In the genomic region with DNA sequence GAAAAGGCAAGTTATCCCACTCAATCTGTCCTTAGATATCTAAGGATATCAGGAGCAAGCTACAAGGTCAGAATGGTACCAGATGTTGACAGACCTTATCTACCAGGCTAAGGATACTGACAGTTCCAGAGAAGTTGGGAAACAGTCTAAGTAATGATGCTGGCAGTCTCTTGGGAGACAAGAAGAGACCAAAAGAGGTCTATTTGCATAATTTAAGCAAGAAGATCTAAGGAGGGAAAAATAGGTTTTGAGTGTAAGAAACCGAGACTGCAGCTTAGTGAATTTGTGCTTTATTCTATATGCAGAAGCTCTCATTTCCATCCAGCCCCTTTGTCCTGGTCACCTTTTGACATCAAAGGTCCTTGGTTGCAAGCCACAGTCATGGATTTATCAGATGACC, we compare ENCODE assay signal across 21 mouse cellular contexts.
A peak's percentile ranks its signal among the peaks of the same experiment; 100 is the strongest.
DNase-seq lines count a peak whose midpoint lies in the region; ATAC-seq and TF ChIP-seq lines count a peak whose summit lies in the region.
"Had no signal": no experiment of that assay in that cellular context is flagged by ENCODE, and none has a peak within 500 bp of the region (broad histone marks: within the 10 kb centered on the region; RNA-seq: fewer than 3 reads in every experiment).

No protein-coding gene starts in this region.

- in situ Hi-C loops in CH12.LX (cut with MboI; ENCODE audit: low pct_ligation_motif_present, low pct_unique_long_range_greater_than_20kb, low sequenced_read_pairs) = no loop called here

- no peaks in the 10 kb centered on the region for H3K27me3 ChIP-seq in kidney, adult 2 months (replicated peaks; ENCODE audit: control insufficient read depth, insufficient read depth, low read length)
- H3K27me3 ChIP-seq in CH12.LX (replicated peaks) = no peaks in the 10 kb centered on the region
- no peaks in the 10 kb centered on the region for H3K27me3 ChIP-seq in stomach, postnatal 0 days (ENCODE audit: control insufficient read depth, insufficient read depth, low read length)
- H3K27me3 ChIP-seq: Patski had no signal

- no peaks in the 10 kb centered on the region for H3K36me3 ChIP-seq in kidney, adult 2 months (ENCODE audit: control insufficient read depth, insufficient read depth, low read length)
- H3K36me3 ChIP-seq in CH12.LX (replicated peaks in 1 of 2; ENCODE audit: control insufficient read depth in 1 of 2, insufficient read depth in 1 of 2, low read length in 1 of 2) = no peaks in the 10 kb centered on the region
- H3K36me3 ChIP-seq in stomach, postnatal 0 days (ENCODE audit: control insufficient read depth, insufficient read depth, low read length) = no peaks in the 10 kb centered on the region
- H3K36me3 ChIP-seq: G1E had no signal

- ATAC-seq in stomach, postnatal 0 days (ENCODE audit: low FRiP score, low TSS enrichment) = no peak
- ATAC-seq: activated CD4-positive, CD25-positive, alpha-beta regulatory T cell, adult 4 months; CD4-positive, CD25-positive, alpha-beta regulatory T cell, adult 4 months; Patski had no signal

- no peak for TF ChIP-seq CTCF in kidney, adult 2 months (conservative IDR thresholded peaks at IDR 0.05; ENCODE audit: insufficient read depth, insufficient read length, low read depth, low read length)
- TF ChIP-seq CTCF in CH12.LX (conservative IDR thresholded peaks at IDR 0.05 in 1 of 2, IDR thresholded peaks at IDR 0.05 in 1 of 2; ENCODE audit: low read depth in 2 of 2, low read length in 2 of 2) = no peak
- no peak for TF ChIP-seq CTCF in stomach, postnatal 0 days (IDR thresholded peaks at IDR 0.05; ENCODE audit: low read depth)

- no peak overlapping the region for H3K27ac ChIP-seq in kidney, adult 2 months (ENCODE audit: insufficient read depth, low read depth, low read length)
- no peak overlapping the region for H3K27ac ChIP-seq in CH12.LX (ENCODE audit: insufficient read depth, low read depth)
- H3K27ac ChIP-seq in stomach, postnatal 0 days (replicated peaks) = no peak overlapping the region

- dilution Hi-C loops in CH12.LX (cut with MboI; ENCODE audit: extremely low pct_ligation_motif_present, extremely low pct_unique_long_range_greater_than_20kb, low sequenced_read_pairs) = no loop called here

- peak overlapping the region; percentile 67 for H3K4me2 ChIP-seq in CH12.LX (ENCODE audit: insufficient read depth, low read depth, poor library complexity, severe bottlenecking)
- no peak overlapping the region for H3K4me2 ChIP-seq in stomach, postnatal 0 days (replicated peaks; ENCODE audit: low read depth)

- 82% methylated on average over 1 of the region's 1 CpGs for WGBS in kidney, adult 2 months
- 68% methylated on average over 1 of the region's 1 CpGs for WGBS in stomach, postnatal 0 days

- peak; percentile 76 for DNase-seq in heart, adult 11 months
- no peak for DNase-seq in heart, postnatal 25 days (ENCODE audit: low spot score)
- peak; percentile 12 for DNase-seq in kidney, adult 2 months
- no peak for DNase-seq in kidney, adult 9 months
- peak; percentile 44 for DNase-seq in CH12.LX (ENCODE audit: extremely low read depth)
- no peak for DNase-seq in stomach, postnatal 0 days (ENCODE audit: low spot score)
- DNase-seq: adrenal gland, adult 2 months; adrenal gland, adult 8-10 months; adrenal gland, postnatal 10 days; adrenal gland, postnatal 14 days; adrenal gland, postnatal 25 days; adrenal gland, postnatal 36 days; B cell, adult 2 months; cerebellum, adult 11 months; cerebellum, adult 11-12 months; cerebellum, adult 18-20 months; cerebellum, adult 2 months had no signal

- no peaks in the 10 kb centered on the region for H3K79me2 ChIP-seq in CH12.LX (replicated peaks; ENCODE audit: control insufficient read depth, extremely low read depth, insufficient read depth, poor library complexity, severe bottlenecking)

- TF ChIP-seq POLR2A in kidney, adult 2 months (IDR thresholded peaks at IDR 0.05; ENCODE audit: low read depth, low read length) = no peak
- no peak for TF ChIP-seq POLR2A in CH12.LX (IDR thresholded peaks at IDR 0.05; ENCODE audit: low read depth, low read length)

- H3K9ac ChIP-seq in CH12.LX (ENCODE audit: insufficient read depth, low read depth) = no peak overlapping the region
- no peak overlapping the region for H3K9ac ChIP-seq in stomach, postnatal 0 days (ENCODE audit: low read length)

- peak; percentile 92 for TF ChIP-seq EP300 in CH12.LX (IDR thresholded peaks at IDR 0.05; ENCODE audit: low read length)
- no peak for TF ChIP-seq EP300 in stomach, postnatal 0 days (optimal IDR thresholded peaks at IDR 0.05)

- H3K4me3 ChIP-seq in kidney, adult 2 months (ENCODE audit: insufficient read depth, low read depth, low read length) = no peak overlapping the region
- no peak overlapping the region for H3K4me3 ChIP-seq in CH12.LX (replicated peaks in 1 of 3; ENCODE audit: low read depth in 2 of 3, low read length in 2 of 3, poor library complexity in 1 of 3)
- H3K4me3 ChIP-seq in stomach, postnatal 0 days (ENCODE audit: low read depth, low read length) = no peak overlapping the region

- H3K4me1 ChIP-seq in kidney, adult 2 months (ENCODE audit: control insufficient read depth, insufficient read depth, low read length) = no peaks in the 10 kb centered on the region
- peaks cover 13 to 26% of the 10 kb centered on the region in 2 experiments; a peak in 3 of 4 replicates for H3K4me1 ChIP-seq in CH12.LX (ENCODE audit: control insufficient read depth in 1 of 2, insufficient read depth in 2 of 2)
- H3K4me1 ChIP-seq in stomach, postnatal 0 days (replicated peaks; ENCODE audit: control insufficient read depth, insufficient read depth) = no peaks in the 10 kb centered on the region

- H3K9me3 ChIP-seq in CH12.LX (replicated peaks; ENCODE audit: low read length) = no peaks in the 10 kb centered on the region
- H3K9me3 ChIP-seq in stomach, postnatal 0 days (ENCODE audit: control insufficient read depth, low read length) = no peaks in the 10 kb centered on the region
- H3K9me3 ChIP-seq: G1E had no signal

- intact Hi-C loops in heart, postnatal 25 days (cut with DNase I) = no loop called here

- TF ChIP-seq RAD21 in CH12.LX (IDR thresholded peaks at IDR 0.05; ENCODE audit: low read depth, low read length) = no peak

TF ChIP-seq in CH12.LX, 34 proteins besides CTCF, POLR2A, EP300 and RAD21:
- TF ChIP-seq POLR2AphosphoS2 (IDR thresholded peaks at IDR 0.05; ENCODE audit: low read depth, low read length) (no peak), MAZ (IDR thresholded peaks at IDR 0.05; ENCODE audit: low read depth, low read length) (no peak), SIN3A (IDR thresholded peaks at IDR 0.05; ENCODE audit: low read length) (0 out of 2 replicates have a peak, but pooled peaks have one; percentile 26), ZNF384 (IDR thresholded peaks at IDR 0.05; ENCODE audit: low read depth, low read length) (no peak), TCF12 (IDR thresholded peaks at IDR 0.05; ENCODE audit: low read depth, low read length) (peak; percentile 48; the same call in 1 of the 2 replicates), ETS1 (conservative IDR thresholded peaks at IDR 0.05; ENCODE audit: low read depth, low read length) (0 out of 2 replicates have a peak, but pooled peaks have one; percentile 41), ELF1 (IDR thresholded peaks at IDR 0.05; ENCODE audit: low read depth, low read length) (0 out of 2 replicates have a peak, but pooled peaks have one; percentile 9), USF2 (conservative IDR thresholded peaks at IDR 0.05; ENCODE audit: low read depth, low read length) (no peak), JUND (conservative IDR thresholded peaks at IDR 0.05; ENCODE audit: low read depth, low read length) (no peak; the same call in 1 of the 2 replicates), MEF2A (IDR thresholded peaks at IDR 0.05; ENCODE audit: borderline replicate concordance, low read depth, low read length) (peak; percentile 57), CHD1 (IDR thresholded peaks at IDR 0.05; ENCODE audit: low read depth, low read length) (no peak), UBTF (IDR thresholded peaks at IDR 0.05; ENCODE audit: low read depth, low read length) (no peak), ZC3H11A (IDR thresholded peaks at IDR 0.05; ENCODE audit: low read depth, low read length) (no peak), E2F4 (IDR thresholded peaks at IDR 0.05; ENCODE audit: insufficient replicate concordance, low read depth, low read length) (0 out of 2 replicates have a peak, but pooled peaks have one; percentile 23), MXI1 (IDR thresholded peaks at IDR 0.05; ENCODE audit: low read depth, low read length) (no peak), KAT2A (IDR thresholded peaks at IDR 0.05; ENCODE audit: insufficient replicate concordance, low read length) (0 out of 2 replicates have a peak, but pooled peaks have one; percentile 32), GABPA (IDR thresholded peaks at IDR 0.05; ENCODE audit: insufficient replicate concordance, low read depth, low read length) (no peak), JUN (IDR thresholded peaks at IDR 0.05; ENCODE audit: insufficient read depth, low read depth, low read length) (peak; percentile 51; the same call in 1 of the 2 replicates), MAX (IDR thresholded peaks at IDR 0.05; ENCODE audit: low read length) (no peak), MYC (IDR thresholded peaks at IDR 0.05; ENCODE audit: low read depth, low read length) (no peak), SMC3 (IDR thresholded peaks at IDR 0.05; ENCODE audit: low read depth, low read length) (no peak), NELFE (IDR thresholded peaks at IDR 0.05; ENCODE audit: low read depth, low read length) (no peak), NRF1 (IDR thresholded peaks at IDR 0.05; ENCODE audit: low read depth, low read length) (no peak), BHLHE40 (IDR thresholded peaks at IDR 0.05; ENCODE audit: low read depth, low read length) (peak; percentile 57), USF1 (IDR thresholded peaks at IDR 0.05; ENCODE audit: low read depth, low read length) (no peak), IRF4 (IDR thresholded peaks at IDR 0.05; ENCODE audit: low read depth, low read length) (peak; percentile 81), PAX5 (IDR thresholded peaks at IDR 0.05; ENCODE audit: low read length) (no peak), MAFK (IDR thresholded peaks at IDR 0.05; ENCODE audit: insufficient replicate concordance, low read length) (no peak), CHD2 (IDR thresholded peaks at IDR 0.05; ENCODE audit: low read length) (peak; percentile 50; the same call in 1 of the 2 replicates), RCOR1 (conservative IDR thresholded peaks at IDR 0.05; ENCODE audit: low read depth, low read length) (peak; percentile 77), ZMIZ1 (IDR thresholded peaks at IDR 0.05; ENCODE audit: low read depth, low read length) (no peak), TBP (conservative IDR thresholded peaks at IDR 0.05; ENCODE audit: low read depth, low read length) (no peak), HCFC1 (IDR thresholded peaks at IDR 0.05; ENCODE audit: low read depth, low read length) (no peak), ZKSCAN1 (IDR thresholded peaks at IDR 0.05; ENCODE audit: borderline replicate concordance, low read depth, low read length) (no peak)
TF ChIP-seq in CH12.LX: peak in this region for 12.

Comparison
In these comparisons a context has a peak if more than half of its experiments do, and no peak if none do; other contexts are left out.
1. DNase-seq: peak in heart, adult 11 months (single experiment), kidney, adult 2 months (single experiment) and CH12.LX (single experiment); none in heart, postnatal 25 days (single experiment), kidney, adult 9 months (single experiment) and stomach, postnatal 0 days (single experiment).